Mouse (Mus musculus) liver, embryonic 11.5 days (tissue): ENCODE measurements around the gene Olfr272. TPM values are rescaled to one million over a fixed set of nuclear protein-coding genes. Genes with fewer than 3 reads are reported as not detected.

Experiments
- ATAC-seq: fragments of 200-750 bp; cut with Nextera tagmentation; replicated peaks from 2 replicates; pipeline ENCODE4 v1.8.0; 2017; ENCODE audit warnings: moderate number of reproducible peaks, mild to moderate bottlenecking, moderate TSS enrichment, moderate library complexity; ENCODE audit not compliant: low FRiP score
- DNase-seq: peaks from one replicate; pipeline ENCODE4 v3.0.0-alpha.2; 2017; ENCODE audit warnings: low spot score
- H3K27ac ChIP-seq: fragments of 300-500 bp; sonication (generic); 2 replicates; pipeline ENCODE4 v1.5.1; 2014; ENCODE audit warnings: mild to moderate bottlenecking, low read depth, low read length, control low read depth
- H3K27me3 ChIP-seq: fragments of 300-500 bp; sonication (generic); replicated peaks from 2 replicates; pipeline ENCODE4 v1.6.1; 2014; ENCODE audit warnings: low read length, mixed read lengths; ENCODE audit not compliant: control insufficient read depth, insufficient read depth
- H3K36me3 ChIP-seq: fragments of 300-500 bp; sonication (generic); 2 replicates; pipeline ENCODE4 v1.6.1; 2014; ENCODE audit warnings: mild to moderate bottlenecking, low read length, moderate library complexity, mixed read lengths; ENCODE audit not compliant: control insufficient read depth, insufficient read depth
- H3K4me1 ChIP-seq: fragments of 300-500 bp; sonication (generic); replicated peaks from 2 replicates; pipeline ENCODE4 v1.6.1; 2014; ENCODE audit warnings: low read length, mixed read lengths; ENCODE audit not compliant: control insufficient read depth, insufficient read depth
- H3K4me2 ChIP-seq: fragments of 300-500 bp; sonication (generic); 2 replicates; pipeline ENCODE4 v1.6.1; 2014; ENCODE audit warnings: mild to moderate bottlenecking, control low read depth, moderate library complexity
- H3K4me3 ChIP-seq: fragments of 300-500 bp; sonication (generic); 2 replicates; pipeline ENCODE4 v1.5.1; 2014; ENCODE audit warnings: low read depth, low read length, control low read depth
- H3K9ac ChIP-seq: fragments of 300-500 bp; sonication (generic); 2 replicates; pipeline ENCODE4 v1.6.1; 2014; ENCODE audit warnings: low read depth, low read length, control low read depth
- H3K9me3 ChIP-seq: fragments of 300-500 bp; sonication (generic); 2 replicates; pipeline ENCODE4 v1.6.1; 2016; ENCODE audit warnings: low read length, inconsistent platforms, mixed read lengths; ENCODE audit not compliant: control insufficient read depth
- WGBS: fragments of 180-500 bp; shearing (Covaris S2); extraction: QIAGEN DNeasy Blood & Tissue Kit; methylation state at CpG from one replicate; pipeline ENCODE4 v1.1.7; 2014; 5-methylcytosine and 5-hydroxymethylcytosine counted together
- polyA plus RNA-seq: library from polyadenylated mRNA; unstranded; fragments of >200 nt; fragmentation: Nextera tagmentation; extraction: Ambion mirVana; gene quantifications from 2 replicates; pipeline ENCODE4 v1.2.1, GENCODE M21; 2014

The Olfr272 gene
- polyA plus RNA-seq, result not detected in 2 replicates

- H3K4me1 ChIP-seq, result no peaks in the 10 kb centered on the region
- no peak for ATAC-seq
These were observed at the start of gene Olfr272 for GRCm38 (mm10) chr4:52919078-52919477. Gene Olfr272, minus strand, starts transcription at chr4:52919178.

GRCm38 (mm10) chr4:52964247-52964646 lies 45.3 kb upstream of the Olfr272 start, which contains the start of gene Olfr270:
Gene Olfr270, plus strand, starts transcription at chr4:52964547.
- no peak within 1 kb of the TSS for H3K27ac ChIP-seq
- H3K9ac ChIP-seq, result no peak within 1 kb of the TSS
- DNase-seq, result no peak
- H3K9me3 ChIP-seq, result no peaks in the 10 kb centered on the region
- no peaks in the 10 kb centered on the region for H3K4me1 ChIP-seq
- H3K36me3 ChIP-seq, result no peaks in the 10 kb centered on the region
- H3K4me3 ChIP-seq, result no peak within 1 kb of the TSS
- H3K27me3 ChIP-seq, result no peaks in the 10 kb centered on the region
- H3K4me2 ChIP-seq, result no peak within 1 kb of the TSS
- ATAC-seq, result no peak

More at GRCm38 (mm10) chr4:52919078-52919477, at the start of gene Olfr272:
- 81% methylated on average over 2 of the region's 2 CpGs for WGBS
- Histone ChIP-seq H3K36me3 (no peaks in the 10 kb centered on the region), H3K9ac (no peak within 1 kb of the TSS), H3K27me3 (no peaks in the 10 kb centered on the region), H3K4me3 (no peak within 1 kb of the TSS), H3K4me2 (no peak within 1 kb of the TSS), H3K9me3 (no peaks in the 10 kb centered on the region), H3K27ac (no peak within 1 kb of the TSS)
- no peak for DNase-seq

GRCm38 (mm10) chr4:52958693-52959092 lies 39.7 kb upstream of the Olfr272 start:
- no peak for ATAC-seq
- Histone ChIP-seq H3K4me3 (no peak overlapping the region), H3K9ac (no peak overlapping the region), H3K4me1 (no peaks in the 10 kb centered on the region), H3K27me3 (no peaks in the 10 kb centered on the region), H3K9me3 (no peaks in the 10 kb centered on the region), H3K4me2 (no peak overlapping the region), H3K27ac (no peak overlapping the region), H3K36me3 (no peaks in the 10 kb centered on the region)
- no peak for DNase-seq
- 45% methylated on average over 4 of the region's 4 CpGs for WGBS

- Histone ChIP-seq H3K27me3 (no peaks in the 10 kb centered on the region), H3K4me3 (no peak overlapping the region), H3K9ac (no peak overlapping the region), H3K4me1 (no peaks in the 10 kb centered on the region), H3K4me2 (no peak overlapping the region), H3K36me3 (no peaks in the 10 kb centered on the region), H3K27ac (no peak overlapping the region), H3K9me3 (no peaks in the 10 kb centered on the region)
- no peak for DNase-seq
- no peak for ATAC-seq
- WGBS, result 65% methylated on average over 2 of the region's 2 CpGs
These were observed 30.0 kb upstream of the Olfr272 start for GRCm38 (mm10) chr4:52949005-52949404.

GRCm38 (mm10) chr4:52946665-52947064 lies 27.7 kb upstream of the Olfr272 start:
- H3K9ac ChIP-seq, result no peak overlapping the region
- no peak overlapping the region for H3K27ac ChIP-seq
- no peaks in the 10 kb centered on the region for H3K27me3 ChIP-seq
- no peak overlapping the region for H3K4me2 ChIP-seq
- H3K9me3 ChIP-seq, result no peaks in the 10 kb centered on the region
- DNase-seq (no peak), ATAC-seq (no peak)
- H3K36me3 ChIP-seq, result no peaks in the 10 kb centered on the region
- H3K4me1 ChIP-seq, result no peaks in the 10 kb centered on the region
- no peak overlapping the region for H3K4me3 ChIP-seq

GRCm38 (mm10) chr4:52930480-52930879 lies 11.5 kb upstream of the Olfr272 start:
- Histone ChIP-seq H3K27me3 (no peaks in the 10 kb centered on the region), H3K27ac (no peak overlapping the region), H3K9me3 (no peaks in the 10 kb centered on the region), H3K4me1 (no peaks in the 10 kb centered on the region), H3K4me3 (no peak overlapping the region), H3K4me2 (no peak overlapping the region), H3K36me3 (no peaks in the 10 kb centered on the region), H3K9ac (no peak overlapping the region)
- ATAC-seq (no peak), DNase-seq (no peak)
- WGBS, result 86% methylated on average over 4 of the region's 4 CpGs

GRCm38 (mm10) chr4:52917311-52917688 lies 1.7 kb downstream of the Olfr272 start:
- no peak overlapping the region for H3K9ac ChIP-seq
- ATAC-seq, result no peak
- H3K36me3 ChIP-seq, result no peaks in the 10 kb centered on the region

GRCm38 (mm10) chr4:52916659-52917310 lies 2.2 kb downstream of the Olfr272 start:
- Histone ChIP-seq H3K27ac (no peak overlapping the region), H3K4me1 (no peaks in the 10 kb centered on the region), H3K4me2 (no peak overlapping the region), H3K4me3 (no peak overlapping the region), H3K27me3 (no peaks in the 10 kb centered on the region), H3K9ac (no peak overlapping the region), H3K36me3 (no peaks in the 10 kb centered on the region), H3K9me3 (no peaks in the 10 kb centered on the region)
- ATAC-seq, result no peak
- 68% methylated on average over 6 of the region's 6 CpGs for WGBS
- DNase-seq, result no peak

More at GRCm38 (mm10) chr4:52917311-52917688, 1.7 kb downstream of the Olfr272 start:
- WGBS, result 77% methylated on average over 2 of the region's 2 CpGs
- DNase-seq, result no peak
- Histone ChIP-seq H3K4me1 (no peaks in the 10 kb centered on the region), H3K4me3 (no peak overlapping the region), H3K4me2 (no peak overlapping the region), H3K27me3 (no peaks in the 10 kb centered on the region), H3K9me3 (no peaks in the 10 kb centered on the region), H3K27ac (no peak overlapping the region)

- Histone ChIP-seq H3K27ac (no peak overlapping the region), H3K4me1 (no peaks in the 10 kb centered on the region), H3K9me3 (no peaks in the 10 kb centered on the region), H3K9ac (no peak overlapping the region), H3K4me2 (no peak overlapping the region), H3K4me3 (no peak overlapping the region), H3K36me3 (no peaks in the 10 kb centered on the region), H3K27me3 (no peaks in the 10 kb centered on the region)
- DNase-seq (no peak), ATAC-seq (no peak)
- 43% methylated on average over 3 of the region's 3 CpGs for WGBS
These were observed 6.6 kb downstream of the Olfr272 start for GRCm38 (mm10) chr4:52912409-52912808.
